Mouse (Mus musculus) CD4-positive helper T cell, adult 2 months (primary cell): ENCODE results near the gene Gm3435.
"Not testable (repeated sequence)": the region's sequence is repeated elsewhere in the genome, so short reads cannot be mapped to it uniquely, and the experiment has no call there.

ENCODE experiments used
- DNase-seq: peaks from one replicate; pipeline ENCODE4 v3.0.0-alpha.2; 2012; ENCODE audit warnings: low read depth, missing footprints, low spot score

Gene Gm3435

GRCm38 (mm10) chr17:15040455-15040854, 30.5 kb downstream of the Gm3435 start:
- not testable (repeated sequence) for DNase-seq

- DNase-seq: not testable (repeated sequence)
These were observed 31.3 kb downstream of the Gm3435 start, which contains the start of the genes Ermard, Tcte3 and Gm3448 for GRCm38 (mm10) chr17:15041175-15041729. Gene Ermard, plus strand, starts transcription at chr17:15041208. Gene Tcte3, minus strand, starts transcription at chr17:15041488. Gene Gm3448, minus strand, starts transcription at chr17:15041537.

GRCm38 (mm10) chr17:15050338-15050737, 40.4 kb downstream of the Gm3435 start:
- not testable (repeated sequence) for DNase-seq

GRCm38 (mm10) chr17:15052766-15053165, 42.8 kb downstream of the Gm3435 start:
- DNase-seq: not testable (repeated sequence)

- not testable (repeated sequence) for DNase-seq
These were observed 43.3 kb downstream of the Gm3435 start for GRCm38 (mm10) chr17:15053183-15053828.

GRCm38 (mm10) chr17:15053829-15054200, 43.8 kb downstream of the Gm3435 start:
- not testable (repeated sequence) for DNase-seq

GRCm38 (mm10) chr17:15055925-15056324, 45.9 kb downstream of the Gm3435 start:
- no peak for DNase-seq

- DNase-seq: no peak
These were observed 48.2 kb downstream of the Gm3435 start for GRCm38 (mm10) chr17:15058161-15058591.

GRCm38 (mm10) chr17:15059646-15060045, 49.7 kb downstream of the Gm3435 start:
- DNase-seq: no peak

- no peak for DNase-seq
These were observed 50.4 kb downstream of the Gm3435 start for GRCm38 (mm10) chr17:15060356-15060755.

GRCm38 (mm10) chr17:15065391-15066024, 55.5 kb downstream of the Gm3435 start:
- DNase-seq: no peak

- DNase-seq: no peak
These were observed 56.1 kb downstream of the Gm3435 start for GRCm38 (mm10) chr17:15066066-15066465.

GRCm38 (mm10) chr17:15066911-15067310, 56.9 kb downstream of the Gm3435 start:
- DNase-seq: no peak

GRCm38 (mm10) chr17:15068040-15068792, 58.2 kb downstream of the Gm3435 start:
- DNase-seq: no peak

- DNase-seq: no peak
These were observed 59.1 kb downstream of the Gm3435 start for GRCm38 (mm10) chr17:15069124-15069523.
